Mouse (Mus musculus) lung, postnatal 0 days (tissue): ENCODE results near the gene Ramp1. TPM values are rescaled to one million over a fixed set of nuclear protein-coding genes. Genes with fewer than 3 reads are reported as not detected.

Experiments used
- ATAC-seq: fragments of 200-750 bp; cut with Nextera tagmentation; 2 replicates; pipeline ENCODE4 v1.8.0; 2017; ENCODE audit warnings: moderate library complexity
- DNase-seq: peaks from one replicate; pipeline ENCODE4 v3.0.0-alpha.2; 2016; ENCODE audit warnings: low spot score
- H3K27ac ChIP-seq: fragments of 300-500 bp; sonication (generic); 2 replicates; pipeline ENCODE4 v1.5.1; 2014; ENCODE audit warnings: antibody characterized with exemption, mild to moderate bottlenecking, low read length, mixed read lengths
- H3K27me3 ChIP-seq: fragments of 300-500 bp; sonication (generic); replicated peaks from 2 replicates; pipeline ENCODE4 v1.6.1; 2014; ENCODE audit warnings: low read length, mixed read lengths; ENCODE audit not compliant: insufficient read depth
- H3K36me3 ChIP-seq: fragments of 300-500 bp; sonication (generic); 2 replicates; pipeline ENCODE4 v1.6.1; 2014; ENCODE audit warnings: low read length, mixed read lengths; ENCODE audit not compliant: insufficient read depth
- H3K4me1 ChIP-seq: fragments of 300-500 bp; sonication (generic); 2 replicates; pipeline ENCODE4 v1.6.1; 2014; ENCODE audit warnings: antibody characterized with exemption, low read depth, low read length, mixed read lengths; ENCODE audit not compliant: insufficient read depth
- H3K4me2 ChIP-seq: fragments of 300-500 bp; sonication (generic); replicated peaks from 2 replicates; pipeline ENCODE4 v1.6.1; 2014; ENCODE audit warnings: low read depth, mild to moderate bottlenecking, low read length, moderate library complexity, mixed read lengths
- H3K4me3 ChIP-seq: fragments of 300-500 bp; sonication (generic); 2 replicates; pipeline ENCODE4 v1.5.1; 2014; ENCODE audit warnings: low read depth, low read length
- H3K9ac ChIP-seq: fragments of 300-500 bp; sonication (generic); replicated peaks from 2 replicates; pipeline ENCODE4 v1.6.1; 2014; ENCODE audit warnings: low read depth, mild to moderate bottlenecking
- H3K9me3 ChIP-seq: fragments of 300-500 bp; sonication (generic); 2 replicates; pipeline ENCODE4 v1.6.1; 2016; ENCODE audit warnings: low read length, mixed read lengths
- CTCF ChIP-seq: IDR thresholded peaks from 2 replicates; pipeline ENCODE4 v1.5.1; 2016; ENCODE audit warnings: antibody characterized with exemption, mild to moderate bottlenecking
- EP300 ChIP-seq: IDR thresholded peaks from 2 replicates; pipeline ENCODE4 v1.6.1; 2016; ENCODE audit warnings: antibody characterized with exemption, mild to moderate bottlenecking, control low read depth
- WGBS: fragments of 180-500 bp; shearing (Covaris S2); extraction: QIAGEN DNeasy Blood & Tissue Kit; methylation state at CpG from one replicate; pipeline ENCODE4 v1.1.7; 2014; 5-methylcytosine and 5-hydroxymethylcytosine counted together
- polyA plus RNA-seq: library from polyadenylated mRNA; unstranded; fragments of >200 nt; fragmentation: Nextera tagmentation; extraction: Ambion mirVana; gene quantifications from 2 replicates; pipeline ENCODE4 v1.2.1, GENCODE M21; 2015

Gene Ramp1
- polyA plus RNA-seq, 1 experiment from 2014 or later: 49.4 TPM

DNA sequence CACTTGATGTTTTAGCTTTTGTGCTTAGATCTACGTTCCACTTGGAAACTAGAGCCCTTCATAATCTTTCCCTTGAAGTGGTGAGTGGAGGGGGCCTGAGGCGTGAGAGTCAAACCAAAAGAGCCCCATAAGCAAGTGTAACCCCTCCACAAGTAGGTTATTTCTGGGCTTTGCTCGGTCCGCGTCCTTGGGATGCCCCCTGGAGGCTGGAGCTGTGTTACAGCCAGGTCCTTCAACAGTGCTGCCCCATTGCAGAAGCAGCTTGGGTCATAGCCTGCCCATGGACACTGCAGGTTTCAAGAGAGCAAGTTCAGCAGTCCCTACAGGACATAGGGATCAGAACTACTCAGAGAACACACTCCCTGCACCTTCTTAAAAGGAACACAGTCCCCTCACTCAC lies 59.5 kb downstream of the Ramp1 start:
- peak; percentile 88 for TF ChIP-seq CTCF
- no peak for TF ChIP-seq EP300
- Histone ChIP-seq H3K36me3 (no peaks in the 10 kb centered on the region), H3K27ac (no peak overlapping the region), H3K4me1 (no peaks in the 10 kb centered on the region), H3K4me2 (no peak overlapping the region), H3K4me3 (no peak overlapping the region), H3K9ac (no peak overlapping the region), H3K9me3 (no peaks in the 10 kb centered on the region), H3K27me3 (no peaks in the 10 kb centered on the region)
- WGBS: 11% methylated on average over 5 of the region's 5 CpGs
- ATAC-seq: peak; percentile 82
- peak; percentile 67 for DNase-seq

DNA sequence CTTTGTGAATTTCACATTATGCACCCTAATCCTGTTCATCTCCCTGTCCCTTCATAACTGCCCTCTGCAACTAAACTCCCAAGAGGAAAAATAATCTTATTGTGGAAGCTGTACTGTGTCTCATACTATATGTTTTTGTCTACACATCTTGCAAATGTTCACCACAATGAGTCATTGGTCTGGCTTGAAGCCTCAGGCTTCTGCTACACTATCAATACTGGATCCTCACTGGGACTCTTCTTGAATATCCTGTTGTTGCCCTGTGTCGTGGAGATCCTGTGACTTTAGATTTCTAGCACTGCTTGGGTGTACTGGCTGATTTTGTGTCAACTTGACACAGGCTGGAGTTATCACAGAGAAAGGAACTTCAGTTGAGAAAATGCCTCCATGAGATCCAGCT lies 60.2 kb downstream of the Ramp1 start:
- H3K4me2 ChIP-seq: no peak overlapping the region
- H3K27ac ChIP-seq: no peak overlapping the region
- no peaks in the 10 kb centered on the region for H3K4me1 ChIP-seq
- no peak overlapping the region for H3K4me3 ChIP-seq
- H3K9ac ChIP-seq: no peak overlapping the region
- no peak for ATAC-seq
- no peak for TF ChIP-seq CTCF
- TF ChIP-seq EP300: no peak
- DNase-seq: no peak
- H3K27me3 ChIP-seq: no peaks in the 10 kb centered on the region
- WGBS: 78% methylated on average over 1 of the region's 1 CpGs
- no peaks in the 10 kb centered on the region for H3K9me3 ChIP-seq
- no peaks in the 10 kb centered on the region for H3K36me3 ChIP-seq

DNA sequence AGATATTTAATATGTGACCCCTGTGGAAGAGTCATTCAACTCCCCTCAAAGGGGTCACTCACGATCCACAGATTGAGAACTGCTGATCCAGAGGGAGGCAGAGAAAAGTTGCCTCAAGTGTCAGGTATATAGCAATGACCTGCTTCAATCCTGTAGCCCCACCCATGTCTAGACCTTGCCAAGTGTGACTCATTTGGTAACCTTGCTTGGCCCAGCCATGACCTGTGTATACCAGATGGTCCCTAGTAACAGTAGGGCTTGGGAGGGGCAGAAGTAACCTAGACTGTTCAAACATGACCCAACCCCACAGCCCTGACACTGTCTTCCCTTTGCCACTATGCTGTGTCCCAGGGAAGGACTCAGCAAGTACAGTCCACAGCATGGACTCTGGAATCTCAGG lies 61.1 kb downstream of the Ramp1 start:
- TF ChIP-seq CTCF: no peak
- TF ChIP-seq EP300: no peak
- Histone ChIP-seq H3K9ac (no peak overlapping the region), H3K4me1 (no peaks in the 10 kb centered on the region), H3K9me3 (no peaks in the 10 kb centered on the region), H3K36me3 (no peaks in the 10 kb centered on the region), H3K27me3 (no peaks in the 10 kb centered on the region), H3K4me3 (no peak overlapping the region), H3K4me2 (no peak overlapping the region), H3K27ac (no peak overlapping the region)
- 81% methylated on average over 1 of the region's 1 CpGs for WGBS
- DNase-seq (peak; percentile 34), ATAC-seq (peak; percentile 70)

DNA sequence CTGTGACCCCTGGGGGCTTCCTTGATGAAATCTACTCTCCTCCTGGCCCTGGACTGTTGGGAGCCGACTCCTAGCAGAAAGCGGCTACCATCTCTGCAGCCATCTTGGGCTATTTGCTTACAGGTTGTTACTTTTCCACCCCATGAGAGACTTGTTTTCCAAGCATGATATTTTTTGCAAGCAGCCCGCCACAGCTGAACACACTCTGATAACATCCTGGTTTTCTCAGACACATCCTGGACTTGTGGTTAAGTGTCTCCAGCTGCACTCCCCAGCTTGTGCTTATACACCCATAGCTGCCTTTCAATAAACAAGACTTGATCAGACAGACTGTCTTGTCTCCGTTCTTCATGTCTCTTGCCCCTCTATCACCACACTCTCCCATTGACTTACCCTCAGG lies 61.6 kb downstream of the Ramp1 start:
- no peaks in the 10 kb centered on the region for H3K9me3 ChIP-seq
- no peak for ATAC-seq
- H3K4me1 ChIP-seq: no peaks in the 10 kb centered on the region
- no peak overlapping the region for H3K4me2 ChIP-seq
- H3K36me3 ChIP-seq: no peaks in the 10 kb centered on the region
- no peak overlapping the region for H3K4me3 ChIP-seq
- H3K27ac ChIP-seq: no peak overlapping the region
- no peak for DNase-seq
- 49% methylated on average over 4 of the region's 4 CpGs for WGBS
- no peak overlapping the region for H3K9ac ChIP-seq
- no peaks in the 10 kb centered on the region for H3K27me3 ChIP-seq
- no peak for TF ChIP-seq EP300
- TF ChIP-seq CTCF: no peak

DNA sequence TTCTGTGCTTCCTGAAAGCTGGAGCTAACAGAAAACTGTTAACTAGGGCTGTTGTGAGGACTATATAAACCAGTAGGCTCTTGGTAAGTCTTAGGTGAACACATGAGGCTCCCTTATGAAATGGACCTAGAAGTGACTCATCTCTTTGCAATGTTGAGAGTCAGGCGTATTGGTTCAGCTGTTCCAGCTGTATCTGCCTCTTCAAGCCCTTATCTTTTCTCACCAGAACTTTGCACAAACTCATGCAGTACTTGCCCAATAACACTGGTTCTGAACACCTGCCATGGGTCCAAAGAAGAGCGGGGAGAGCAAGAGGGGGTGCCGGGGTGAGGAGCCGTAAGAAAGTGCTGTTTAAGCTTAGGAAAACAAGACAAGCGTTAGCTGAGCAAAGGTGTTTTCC lies 68.6 kb downstream of the Ramp1 start:
- Histone ChIP-seq H3K27ac (no peak overlapping the region), H3K4me2 (no peak overlapping the region), H3K9ac (no peak overlapping the region), H3K27me3 (no peaks in the 10 kb centered on the region), H3K4me3 (no peak overlapping the region), H3K4me1 (peaks cover 13% of the 10 kb centered on the region), H3K36me3 (no peaks in the 10 kb centered on the region), H3K9me3 (no peaks in the 10 kb centered on the region)
- DNase-seq: peak; percentile 76
- 56% methylated on average over 5 of the region's 5 CpGs for WGBS
- ATAC-seq: no peak; the same call in 1 of the 2 replicates
- TF ChIP-seq EP300 (peak; percentile 68), CTCF (no peak)

DNA sequence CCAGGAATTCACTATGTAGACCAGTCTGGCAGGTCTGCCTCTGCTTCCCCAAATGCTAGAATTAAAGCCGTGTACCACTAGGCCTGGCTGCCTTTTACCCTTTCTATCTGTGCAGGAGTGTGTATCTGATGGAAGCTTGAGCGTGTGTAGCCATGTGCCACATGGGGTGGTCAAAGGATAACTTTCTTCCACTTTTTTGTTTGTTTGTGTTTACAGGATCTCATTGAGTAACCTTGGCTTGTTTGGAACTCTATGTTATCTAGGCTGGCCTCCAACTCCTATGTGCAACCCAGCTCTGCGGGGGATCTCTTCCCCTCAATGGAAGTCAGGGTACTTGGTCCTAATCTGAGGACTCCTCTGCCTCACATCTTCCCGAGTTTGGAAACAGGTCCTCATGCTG lies 69.3 kb downstream of the Ramp1 start:
- no peaks in the 10 kb centered on the region for H3K36me3 ChIP-seq
- ATAC-seq (no peak), DNase-seq (no peak)
- TF ChIP-seq EP300: no peak
- no peak for TF ChIP-seq CTCF
- H3K9ac ChIP-seq: no peak overlapping the region
- no peaks in the 10 kb centered on the region for H3K27me3 ChIP-seq
- no peak overlapping the region for H3K4me2 ChIP-seq
- 42% methylated on average over 4 of the region's 4 CpGs for WGBS
- H3K27ac ChIP-seq: no peak overlapping the region
- no peaks in the 10 kb centered on the region for H3K9me3 ChIP-seq
- H3K4me1 ChIP-seq: peaks cover 13% of the 10 kb centered on the region
- H3K4me3 ChIP-seq: no peak overlapping the region
